Mouse (Mus musculus) spleen, adult 2 months (tissue): ENCODE measurements around the gene Morn5.

Experiments
- CTCF ChIP-seq: fragments of 200-500 bp; IDR thresholded peaks from 2 replicates; pipeline ENCODE4 v1.5.1; 2011; ENCODE audit warnings: mild to moderate bottlenecking, inconsistent platforms; ENCODE audit not compliant: insufficient read depth, insufficient read length, insufficient replicate concordance; ENCODE audit errors: extremely low read depth
- POLR2A ChIP-seq: fragments of 200-500 bp; IDR thresholded peaks from 2 replicates; pipeline ENCODE4 v1.6.1; 2011; ENCODE audit warnings: low read depth, low read length, inconsistent platforms

DNA sequence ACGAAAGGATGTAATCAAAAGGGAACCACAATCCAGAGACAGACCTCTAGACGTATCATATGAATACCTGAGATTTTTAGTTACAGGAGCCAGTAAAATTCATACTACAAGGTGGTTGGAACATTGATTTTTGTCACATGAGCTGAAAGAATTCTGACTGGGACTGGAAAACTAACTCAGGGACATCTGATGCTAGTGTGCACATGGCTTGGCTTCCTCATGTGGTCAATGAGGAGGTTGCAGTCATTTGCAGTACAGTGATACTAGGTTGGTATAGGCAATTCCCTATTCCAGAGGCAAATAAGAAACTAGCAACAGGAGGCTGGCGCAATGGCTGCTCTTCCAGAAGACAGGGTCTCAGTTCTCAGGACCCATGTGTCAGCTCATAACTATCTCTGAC, 63.4 kb downstream of the Morn5 start:
- TF ChIP-seq CTCF = no peak
- TF ChIP-seq POLR2A = no peak
